Mouse (Mus musculus) MEL (cell line): ENCODE data around the gene Itga2b.

ENCODE experiments used
- CTCF ChIP-seq, 3 experiments: IDR thresholded peaks in 2 of 3; conservative IDR thresholded peaks in 1 of 3; 2 replicates each; pipeline ENCODE4 v1.5.1; 2011 to 2012; ENCODE audit warnings: low read length in 3 of 3, low read depth in 2 of 3, mild to moderate bottlenecking in 2 of 3, improper control_type of control experiment in 1 of 3, inconsistent platforms in 1 of 3, mixed read lengths in 1 of 3, moderate library complexity in 1 of 3; ENCODE audit not compliant: control insufficient read depth in 1 of 3, insufficient read depth in 1 of 3, poor library complexity in 1 of 3, severe bottlenecking in 1 of 3
- E2F4 ChIP-seq: IDR thresholded peaks from 2 replicates; pipeline ENCODE4 v1.6.1; 2011; ENCODE audit warnings: low read depth, low read length, improper control_type of control experiment, borderline replicate concordance
- ETS1 ChIP-seq: IDR thresholded peaks from 2 replicates; pipeline ENCODE4 v1.6.1; 2012; ENCODE audit warnings: low read depth, mild to moderate bottlenecking, inconsistent platforms, low read length, improper control_type of control experiment, moderate library complexity
- GABPA ChIP-seq: IDR thresholded peaks from 2 replicates; pipeline ENCODE4 v1.6.1; 2012; ENCODE audit warnings: low read depth, mild to moderate bottlenecking, inconsistent platforms, low read length, improper control_type of control experiment, moderate library complexity
- GATA1 ChIP-seq: IDR thresholded peaks from 2 replicates; pipeline ENCODE4 v1.6.1; 2011; ENCODE audit warnings: low read depth, low read length, improper control_type of control experiment
- NELFE ChIP-seq: IDR thresholded peaks from 2 replicates; pipeline ENCODE4 v1.6.1; 2011; ENCODE audit warnings: low read depth, low read length, improper control_type of control experiment
- NRF1 ChIP-seq: IDR thresholded peaks from 2 replicates; pipeline ENCODE4 v1.6.1; 2014; ENCODE audit warnings: low read depth, mild to moderate bottlenecking, inconsistent platforms, low read length, improper control_type of control experiment, moderate library complexity; ENCODE audit not compliant: poor library complexity, insufficient read depth, severe bottlenecking
- POLR2A ChIP-seq, 2 experiments: IDR thresholded peaks; 2 replicates each; pipeline ENCODE4 v1.6.1; 2011 to 2012; ENCODE audit warnings: low read length in 2 of 2, mild to moderate bottlenecking in 2 of 2, control low read depth in 1 of 2, improper control_type of control experiment in 1 of 2, low read depth in 1 of 2, moderate library complexity in 1 of 2; ENCODE audit not compliant: control insufficient read depth in 1 of 2, insufficient read depth in 1 of 2, poor library complexity in 1 of 2
- TAL1 ChIP-seq: IDR thresholded peaks from 2 replicates; pipeline ENCODE4 v1.6.1; 2012; ENCODE audit warnings: mild to moderate bottlenecking, inconsistent platforms, low read length, moderate library complexity, mixed read lengths
- ZNF384 ChIP-seq: IDR thresholded peaks from 2 replicates; pipeline ENCODE4 v1.6.1; 2012; ENCODE audit warnings: low read depth, mild to moderate bottlenecking, inconsistent platforms, low read length, improper control_type of control experiment

GRCm38 (mm10) chr11:102446581-102447461 lies 23.1 kb downstream of the Itga2b start:
- no peak for TF ChIP-seq POLR2A (IDR thresholded peaks at IDR 0.05; ENCODE audit: control insufficient read depth in 1 of 2, insufficient read depth in 1 of 2, low read depth in 1 of 2, low read length in 2 of 2, poor library complexity in 1 of 2)
- no peak for TF ChIP-seq CTCF (IDR thresholded peaks at IDR 0.05 in 2 of 3, conservative IDR thresholded peaks at IDR 0.05 in 1 of 3; ENCODE audit: control insufficient read depth in 1 of 3, insufficient read depth in 1 of 3, low read depth in 2 of 3, low read length in 3 of 3, poor library complexity in 1 of 3, severe bottlenecking in 1 of 3)
- TF ChIP-seq ETS1, result no peak
- no peak for TF ChIP-seq GABPA
- no peak for TF ChIP-seq GATA1
- TF ChIP-seq NRF1, result no peak
- no peak for TF ChIP-seq NELFE
- TF ChIP-seq E2F4, result no peak
- TF ChIP-seq ZNF384, result no peak
- no peak for TF ChIP-seq TAL1
